Mouse (Mus musculus): ENCODE data around the gene Atp5j2. TPM values are rescaled to one million over a fixed set of nuclear protein-coding genes. Genes with fewer than 3 reads are reported as not detected.
A peak's percentile ranks its signal among the peaks of the same experiment; 100 is the strongest.
"Not testable (repeated sequence)": the region's sequence is repeated elsewhere in the genome, so short reads cannot be mapped to it uniquely, and the experiment has no call there.

Atp5j2 gene
- polyA plus RNA-seq, 1 experiment from 2014 or later: 569 TPM

- Histone ChIP-seq H3K4me1 (replicated peaks) (no peaks in the 10 kb centered on the region), H3K27ac (no peak overlapping the region), H3K4me3 (replicated peaks) (no peak overlapping the region), H3K4me2 (no peak overlapping the region), H3K9ac (no peak overlapping the region), H3K9me3 (replicated peaks) (no peaks in the 10 kb centered on the region), H3K36me3 (peaks cover 55% of the 10 kb centered on the region), H3K27me3 (no peaks in the 10 kb centered on the region)
- peak; percentile 50; the same call in 1 of the 2 replicates for ATAC-seq (ENCODE audit: low read depth)
- DNase-seq: no peak
- WGBS (ENCODE audit: insufficient replicate concordance): 63% methylated on average over 6 of the region's 6 CpGs
Observed at GRCm38 (mm10) chr5:145217746-145218145, 25.9 kb upstream of the Atp5j2 start.

GRCm38 (mm10) chr5:145214679-145215078 is 22.8 kb upstream of the Atp5j2 start:
- H3K27me3 ChIP-seq: no peaks in the 10 kb centered on the region
- no peak overlapping the region for H3K9ac ChIP-seq
- H3K4me2 ChIP-seq: no peak overlapping the region
- DNase-seq: no peak
- no peak overlapping the region for H3K4me3 ChIP-seq (replicated peaks)
- H3K4me1 ChIP-seq (replicated peaks): no peaks in the 10 kb centered on the region
- H3K36me3 ChIP-seq: peaks cover 58% of the 10 kb centered on the region
- H3K9me3 ChIP-seq (replicated peaks): no peaks in the 10 kb centered on the region
- no peak overlapping the region for H3K27ac ChIP-seq
- ATAC-seq (ENCODE audit: low read depth): 0 out of 2 replicates have a peak, but pooled peaks have one; percentile 16
- 51% methylated on average over 4 of the region's 4 CpGs for WGBS (ENCODE audit: insufficient replicate concordance)

GRCm38 (mm10) chr5:145213505-145213904 is 21.6 kb upstream of the Atp5j2 start:
- 78% methylated on average over 3 of the region's 3 CpGs for WGBS (ENCODE audit: insufficient replicate concordance)
- H3K9me3 ChIP-seq (replicated peaks): no peaks in the 10 kb centered on the region
- H3K36me3 ChIP-seq: peaks cover 50% of the 10 kb centered on the region

GRCm38 (mm10) chr5:145212216-145212615 is 20.4 kb upstream of the Atp5j2 start:
- Histone ChIP-seq H3K9me3 (replicated peaks) (no peaks in the 10 kb centered on the region), H3K9ac (no peak overlapping the region), H3K4me1 (replicated peaks) (peaks cover 4% of the 10 kb centered on the region; the same call in 1 of the 2 replicates), H3K4me2 (no peak overlapping the region), H3K27me3 (no peaks in the 10 kb centered on the region), H3K27ac (no peak overlapping the region), H3K4me3 (replicated peaks) (no peak overlapping the region), H3K36me3 (peaks cover 50% of the 10 kb centered on the region)
- ATAC-seq (ENCODE audit: low read depth) (no peak), DNase-seq (no peak)
- 82% methylated on average over 4 of the region's 4 CpGs for WGBS (ENCODE audit: insufficient replicate concordance)

More at GRCm38 (mm10) chr5:145213505-145213904, 21.6 kb upstream of the Atp5j2 start:
- DNase-seq: no peak
- no peaks in the 10 kb centered on the region for H3K27me3 ChIP-seq
- ATAC-seq (ENCODE audit: low read depth): no peak
- H3K4me3 ChIP-seq (replicated peaks): no peak overlapping the region
- H3K4me1 ChIP-seq (replicated peaks): no peaks in the 10 kb centered on the region
- H3K4me2 ChIP-seq: no peak overlapping the region
- H3K27ac ChIP-seq: no peak overlapping the region
- H3K9ac ChIP-seq: no peak overlapping the region

- WGBS (ENCODE audit: insufficient replicate concordance): 90% methylated on average over 4 of the region's 4 CpGs
- peaks cover 57% of the 10 kb centered on the region for H3K36me3 ChIP-seq
- ATAC-seq (ENCODE audit: low read depth): no peak
Observed at GRCm38 (mm10) chr5:145211340-145211739, 19.5 kb upstream of the Atp5j2 start.

GRCm38 (mm10) chr5:145208391-145208790 is 16.5 kb upstream of the Atp5j2 start:
- peaks cover 44% of the 10 kb centered on the region for H3K36me3 ChIP-seq
- H3K4me3 ChIP-seq (replicated peaks); H3K9ac ChIP-seq; H3K4me2 ChIP-seq; ATAC-seq (ENCODE audit: low read depth); H3K9me3 ChIP-seq (replicated peaks); H3K27me3 ChIP-seq; H3K27ac ChIP-seq; DNase-seq: not testable (repeated sequence)
- H3K4me1 ChIP-seq (replicated peaks): peaks cover 25% of the 10 kb centered on the region
- 45% methylated on average over 11 of the region's 11 CpGs for WGBS (ENCODE audit: insufficient replicate concordance)

More at GRCm38 (mm10) chr5:145211340-145211739, 19.5 kb upstream of the Atp5j2 start:
- H3K9ac ChIP-seq: no peak overlapping the region
- H3K4me3 ChIP-seq (replicated peaks): no peak overlapping the region
- no peaks in the 10 kb centered on the region for H3K9me3 ChIP-seq (replicated peaks)
- H3K4me1 ChIP-seq (replicated peaks): peaks cover 7% of the 10 kb centered on the region; the same call in 1 of the 2 replicates
- H3K27ac ChIP-seq: no peak overlapping the region
- no peak for DNase-seq
- no peaks in the 10 kb centered on the region for H3K27me3 ChIP-seq
- H3K4me2 ChIP-seq: no peak overlapping the region

GRCm38 (mm10) chr5:145207954-145208353 is 16.1 kb upstream of the Atp5j2 start:
- Histone ChIP-seq H3K27me3 (no peaks in the 10 kb centered on the region), H3K9ac (no peak overlapping the region), H3K27ac (no peak overlapping the region), H3K4me3 (replicated peaks) (no peak overlapping the region), H3K9me3 (replicated peaks) (no peaks in the 10 kb centered on the region), H3K36me3 (peaks cover 42% of the 10 kb centered on the region), H3K4me1 (replicated peaks) (peaks cover 29% of the 10 kb centered on the region), H3K4me2 (no peak overlapping the region)
- WGBS (ENCODE audit: insufficient replicate concordance): 80% methylated on average over 6 of the region's 6 CpGs
- DNase-seq (no peak), ATAC-seq (ENCODE audit: low read depth) (no peak)

GRCm38 (mm10) chr5:145207385-145207784 is 15.5 kb upstream of the Atp5j2 start:
- WGBS (ENCODE audit: insufficient replicate concordance): 83% methylated on average over 6 of the region's 6 CpGs
- ATAC-seq (ENCODE audit: low read depth): no peak
- no peaks in the 10 kb centered on the region for H3K9me3 ChIP-seq (replicated peaks)
- no peak overlapping the region for H3K4me2 ChIP-seq
- no peak for DNase-seq
- no peak overlapping the region for H3K9ac ChIP-seq
- H3K4me3 ChIP-seq (replicated peaks): no peak overlapping the region
- no peak overlapping the region for H3K27ac ChIP-seq
- H3K36me3 ChIP-seq: peaks cover 38% of the 10 kb centered on the region
- peaks cover 35% of the 10 kb centered on the region for H3K4me1 ChIP-seq (replicated peaks)
- no peaks in the 10 kb centered on the region for H3K27me3 ChIP-seq

- 0 out of 2 replicates have a peak overlapping the region, but pooled peaks have one; percentile 26 for H3K27ac ChIP-seq
- no peaks in the 10 kb centered on the region for H3K9me3 ChIP-seq (replicated peaks)
- peaks cover 52% of the 10 kb centered on the region for H3K4me1 ChIP-seq (replicated peaks)
- ATAC-seq (ENCODE audit: low read depth) (no peak), DNase-seq (no peak)
- H3K9ac ChIP-seq: peak overlapping the region; percentile 68
- no peaks in the 10 kb centered on the region for H3K27me3 ChIP-seq
- H3K4me3 ChIP-seq (replicated peaks): peak overlapping the region; percentile 67
- peaks cover 19% of the 10 kb centered on the region for H3K36me3 ChIP-seq
- H3K4me2 ChIP-seq: peak overlapping the region; percentile 72
- 11% methylated on average over 9 of the region's 9 CpGs for WGBS (ENCODE audit: insufficient replicate concordance)
Observed at GRCm38 (mm10) chr5:145205041-145205440, 13.2 kb upstream of the Atp5j2 start.

GRCm38 (mm10) chr5:145203936-145204691 is 12.3 kb upstream of the Atp5j2 start, which contains the start of gene Zkscan5:
Gene Zkscan5 (plus strand): TSS chr5:145204562.
- Histone ChIP-seq H3K4me1 (replicated peaks) (peaks cover 59% of the 10 kb centered on the region), H3K4me3 (replicated peaks) (peak within 1 kb of the TSS; percentile 67)
- under 1% methylated on average over 22 of the region's 22 CpGs for WGBS (ENCODE audit: insufficient replicate concordance)

GRCm38 (mm10) chr5:145202446-145202845 is 10.6 kb upstream of the Atp5j2 start:
- Histone ChIP-seq H3K27ac (peak overlapping the region; percentile 48; the same call in 1 of the 2 replicates), H3K4me2 (peak overlapping the region; percentile 72; the same call in 1 of the 2 replicates), H3K9me3 (replicated peaks) (no peaks in the 10 kb centered on the region), H3K9ac (peak overlapping the region; percentile 75; the same call in 1 of the 2 replicates), H3K4me1 (replicated peaks) (peaks cover 55% of the 10 kb centered on the region), H3K27me3 (no peaks in the 10 kb centered on the region), H3K4me3 (replicated peaks) (no peak overlapping the region), H3K36me3 (peaks cover 16% of the 10 kb centered on the region)
- DNase-seq (no peak), ATAC-seq (ENCODE audit: low read depth) (no peak)
- 43% methylated on average over 3 of the region's 3 CpGs for WGBS (ENCODE audit: insufficient replicate concordance)

More at GRCm38 (mm10) chr5:145203936-145204691, 12.3 kb upstream of the Atp5j2 start, which contains the start of gene Zkscan5:
- peak within 1 kb of the TSS; percentile 94 for H3K27ac ChIP-seq
- H3K27me3 ChIP-seq: no peaks in the 10 kb centered on the region
- DNase-seq (peak; percentile 97), ATAC-seq (ENCODE audit: low read depth) (peak; percentile 93)
- peak within 1 kb of the TSS; percentile 75 for H3K9ac ChIP-seq
- no peaks in the 10 kb centered on the region for H3K9me3 ChIP-seq (replicated peaks)
- peaks cover 14% of the 10 kb centered on the region for H3K36me3 ChIP-seq
- H3K4me2 ChIP-seq: peak within 1 kb of the TSS; percentile 72

Measured in liver, embryonic 13.5 days (tissue).